Mouse (Mus musculus) layer of hippocampus, postnatal 10 days (tissue): ENCODE data around the gene Akap17b. TPM values are rescaled to one million over a fixed set of nuclear protein-coding genes. Genes with fewer than 3 reads are reported as not detected.

ENCODE experiments used
- DNase-seq, 2 experiments: peaks; one replicate each; pipeline ENCODE4 v3.0.0; 2021; ENCODE audit warnings: low spot score in 2 of 2
- total RNA-seq, 2 experiments: library from RNA; stranded (reverse); gene quantifications; 2 replicates each; pipeline ENCODE4 v1.2.3; 2021

The Akap17b gene
- total RNA-seq, 2 experiments from 2014 or later = 9.0 to 9.8 TPM

- peak; percentile 8 to 28 for DNase-seq
These were observed 57.6 kb downstream of the Akap17b start for GRCm38 (mm10) chrX:36587304-36588209.

DNA sequence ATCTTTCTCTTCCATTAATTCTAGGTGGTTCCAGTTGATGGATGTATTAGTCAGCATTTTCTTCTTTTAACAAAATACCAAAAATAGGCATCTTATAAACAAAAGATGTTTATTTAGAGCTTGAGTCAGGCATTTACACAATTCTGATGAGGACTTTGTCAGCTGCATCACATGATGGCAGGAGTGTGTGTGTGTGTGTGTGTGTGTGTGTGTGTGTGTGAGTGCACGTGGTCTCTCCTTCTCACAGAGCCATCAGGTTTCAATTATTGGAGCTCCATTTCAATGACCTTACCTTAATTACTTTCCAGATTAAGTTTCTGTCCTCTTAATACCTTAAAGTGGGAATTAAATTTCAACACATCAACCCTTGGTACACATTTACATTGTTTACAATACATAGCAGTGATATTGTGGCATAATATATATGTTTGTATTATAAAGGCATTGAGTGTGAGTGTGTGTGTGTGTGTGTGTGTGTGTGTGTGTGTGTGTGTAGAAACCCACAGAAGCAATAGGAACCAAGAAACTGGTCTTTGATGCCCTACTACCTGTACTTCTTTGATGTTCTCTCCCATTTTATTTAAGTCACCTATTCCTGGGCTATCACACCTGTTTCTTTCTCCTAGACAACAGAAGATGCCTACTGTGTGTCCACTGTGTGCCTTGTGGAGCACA is 58.4 kb downstream of the Akap17b start:
- DNase-seq = no peak

GRCm38 (mm10) chrX:36562079-36562478 is 83.1 kb downstream of the Akap17b start:
- no peak for DNase-seq

- DNase-seq = peak; percentile 79 to 80
These were observed 83.5 kb downstream of the Akap17b start for GRCm38 (mm10) chrX:36561650-36562049.

GRCm38 (mm10) chrX:36560170-36560569 is 85.0 kb downstream of the Akap17b start:
- no peak for DNase-seq

Other genes with a start within 250 kb of the Akap17b start
- gene Gm6268, start 244.1 kb downstream of the Akap17b start, total RNA-seq = not detected
- 1 to 10 TPM; 1.3 to 2.8 TPM for gene Gm14569, start 153.6 kb downstream of the Akap17b start, total RNA-seq
- 100 to 1,000 TPM; 304 to 309 TPM for gene Pgrmc1, start 47.2 kb downstream of the Akap17b start, total RNA-seq
- gene Slc25a43, start 98.3 kb upstream of the Akap17b start, total RNA-seq = under 1 TPM; 0.40 to 0.64 TPM
- gene Slc25a5, start 150.3 kb upstream of the Akap17b start, total RNA-seq = 100 to 1,000 TPM; 343 to 357 TPM
- 10 to 100 TPM; 56.7 to 60.6 TPM for gene Ube2a, start 228.5 kb upstream of the Akap17b start, total RNA-seq
- gene C330007P06Rik, start 228.7 kb upstream of the Akap17b start, total RNA-seq = 10 to 100 TPM; 31.5 to 32.3 TPM